Mouse (Mus musculus) forebrain, embryonic 12.5 days (tissue): ENCODE data around the gene Gal3st1. TPM values are rescaled to one million over a fixed set of nuclear protein-coding genes. Genes with fewer than 3 reads are reported as not detected.
A peak's percentile ranks its signal among the peaks of the same experiment; 100 is the strongest.
"Not testable (repeated sequence)": the region's sequence is repeated elsewhere in the genome, so short reads cannot be mapped to it uniquely, and the experiment has no call there.

Source experiments
- ATAC-seq: fragments of 200-750 bp; cut with Nextera tagmentation; 2 replicates; pipeline ENCODE4 v1.8.0; 2017; ENCODE audit warnings: moderate TSS enrichment; ENCODE audit not compliant: low FRiP score
- H3K27ac ChIP-seq: fragments of 300-500 bp; sonication (generic); 2 replicates; pipeline ENCODE4 v1.5.1; 2016; ENCODE audit warnings: mild to moderate bottlenecking
- H3K27me3 ChIP-seq: fragments of 300-500 bp; sonication (generic); 2 replicates; pipeline ENCODE4 v1.6.1; 2016; ENCODE audit warnings: mild to moderate bottlenecking
- H3K36me3 ChIP-seq: fragments of 300-500 bp; sonication (generic); replicated peaks from 2 replicates; pipeline ENCODE4 v1.6.1; 2016; ENCODE audit warnings: mild to moderate bottlenecking
- H3K4me1 ChIP-seq: fragments of 300-500 bp; sonication (generic); 2 replicates; pipeline ENCODE4 v1.6.1; 2016
- H3K4me2 ChIP-seq: fragments of 300-500 bp; sonication (generic); 2 replicates; pipeline ENCODE4 v1.6.1; 2016; ENCODE audit warnings: mild to moderate bottlenecking, moderate library complexity
- H3K4me3 ChIP-seq: fragments of 300-500 bp; sonication (generic); replicated peaks from 2 replicates; pipeline ENCODE4 v1.5.1; 2016; ENCODE audit warnings: mild to moderate bottlenecking
- H3K9ac ChIP-seq: fragments of 300-500 bp; sonication (generic); 2 replicates; pipeline ENCODE4 v1.6.1; 2016; ENCODE audit warnings: mild to moderate bottlenecking
- H3K9me3 ChIP-seq: fragments of 300-500 bp; sonication (generic); 2 replicates; pipeline ENCODE4 v1.6.1; 2016
- WGBS: fragments of 180-500 bp; shearing (Covaris S2); methylation state at CpG from one replicate; pipeline ENCODE4 v1.1.7; 2016; 5-methylcytosine and 5-hydroxymethylcytosine counted together
- polyA plus RNA-seq: library from polyadenylated mRNA; unstranded; fragments of >200 nt; fragmentation: Nextera tagmentation; extraction: Ambion mirVana; gene quantifications from 2 replicates; pipeline ENCODE4 v1.2.1, GENCODE M21; 2016

The Gal3st1 gene
- polyA plus RNA-seq: 0.95 and 1.3 TPM in 2 replicates

DNA sequence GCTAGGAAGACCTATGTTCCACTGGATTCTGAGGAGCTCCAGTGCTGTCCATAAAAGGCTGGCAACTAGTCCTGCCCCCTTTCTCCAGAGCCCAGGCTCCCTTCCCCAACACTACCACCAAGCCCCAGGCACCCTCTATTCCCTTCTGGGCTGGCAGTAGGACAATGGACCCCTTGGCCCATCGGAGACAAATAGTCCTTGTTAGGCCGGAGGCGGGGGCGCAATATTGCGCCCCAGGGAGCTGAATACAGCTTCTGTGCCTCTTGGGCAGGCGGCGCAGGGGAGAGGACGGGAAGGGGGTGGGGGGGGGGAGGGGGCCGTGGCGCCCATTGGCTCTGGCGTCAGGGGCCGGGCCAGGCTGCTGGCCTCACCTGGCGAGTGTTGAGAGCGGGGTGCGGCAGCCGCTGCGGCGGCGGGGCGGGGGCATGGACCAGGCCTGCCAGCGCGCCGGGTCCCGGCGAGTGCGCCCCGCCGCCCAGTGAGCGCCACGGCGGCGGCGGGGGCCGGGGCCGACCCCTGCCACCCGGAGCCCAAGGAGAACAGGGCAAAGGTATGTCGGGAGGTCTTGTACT is at the start of gene Gal3st1:
Gal3st1 (plus strand) TSS at position 346 of the 572 bp plus-strand sequence.
- H3K4me1 ChIP-seq: peaks cover 15% of the 10 kb centered on the region
- no peak within 1 kb of the TSS for H3K27ac ChIP-seq
- no peaks in the 10 kb centered on the region for H3K9me3 ChIP-seq
- H3K36me3 ChIP-seq: peaks cover 32% of the 10 kb centered on the region
- peak within 1 kb of the TSS; percentile 43 for H3K4me3 ChIP-seq
- H3K4me2 ChIP-seq: peak within 1 kb of the TSS; percentile 73
- H3K27me3 ChIP-seq: peaks cover 30% of the 10 kb centered on the region
- ATAC-seq: peak; percentile 53
- WGBS: under 1% methylated on average over 35 of the region's 37 CpGs
- peak within 1 kb of the TSS; percentile 50 for H3K9ac ChIP-seq

DNA sequence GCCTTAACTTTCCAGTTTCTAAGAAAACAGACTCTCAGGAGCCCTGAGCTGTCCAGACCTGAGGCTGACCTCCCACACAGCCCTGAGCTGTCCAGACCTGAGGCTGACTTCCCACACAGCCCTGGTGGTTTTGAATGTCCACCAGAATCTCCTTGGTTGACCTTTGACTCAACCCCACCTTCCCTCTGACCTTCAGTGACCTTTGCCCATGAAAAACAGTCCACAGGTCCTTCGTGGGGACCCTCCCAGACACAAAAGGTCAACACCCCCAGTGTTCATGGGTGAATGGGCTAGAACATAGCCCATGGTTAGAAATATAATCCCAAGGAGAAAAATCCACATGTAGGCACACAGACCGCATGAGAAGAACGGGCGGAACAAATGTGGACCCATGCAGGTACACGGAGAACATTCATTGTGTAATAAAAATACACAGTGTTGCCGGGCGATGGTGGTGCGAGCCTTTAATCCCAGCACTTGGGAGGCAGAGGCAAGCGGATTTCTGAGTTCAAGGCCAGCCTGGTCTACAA is 49.6 kb upstream of the Gal3st1 start:
- Histone ChIP-seq H3K27me3 (no peaks in the 10 kb centered on the region), H3K27ac (no peak overlapping the region), H3K4me3 (no peak overlapping the region), H3K9ac (no peak overlapping the region), H3K4me1 (peaks cover 10% of the 10 kb centered on the region), H3K4me2 (no peak overlapping the region), H3K9me3 (no peaks in the 10 kb centered on the region), H3K36me3 (no peaks in the 10 kb centered on the region)
- ATAC-seq: no peak
- 88% methylated on average over 9 of the region's 9 CpGs for WGBS

GRCm38 (mm10) chr11:3935135-3935534 is 48.3 kb upstream of the Gal3st1 start:
- Histone ChIP-seq H3K4me3 (no peak overlapping the region), H3K9ac (no peak overlapping the region), H3K27ac (no peak overlapping the region), H3K27me3 (no peaks in the 10 kb centered on the region), H3K4me2 (no peak overlapping the region), H3K36me3 (no peaks in the 10 kb centered on the region), H3K9me3 (no peaks in the 10 kb centered on the region), H3K4me1 (peaks cover 10% of the 10 kb centered on the region)
- WGBS: 78% methylated on average over 4 of the region's 4 CpGs
- no peak for ATAC-seq

DNA sequence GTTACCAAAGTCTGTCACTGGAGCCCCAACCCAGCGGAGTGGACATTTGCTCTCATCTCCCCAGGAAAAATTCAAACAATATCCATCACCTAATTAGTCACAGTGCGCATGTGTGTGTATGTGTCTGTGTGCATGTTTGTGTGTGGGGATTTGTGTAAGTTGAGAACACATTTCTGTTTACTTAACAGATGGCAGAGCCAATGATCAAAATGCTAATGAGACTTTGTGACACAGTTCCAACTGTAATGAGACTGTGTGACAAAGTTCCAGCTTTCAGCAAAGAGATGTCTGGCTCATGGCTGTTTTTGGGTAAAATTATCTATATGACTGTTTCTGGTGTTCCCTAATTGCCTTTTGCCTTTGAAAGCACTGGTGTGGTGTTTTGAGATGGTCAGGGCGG is 47.1 kb upstream of the Gal3st1 start:
- no peak overlapping the region for H3K4me2 ChIP-seq
- no peak overlapping the region for H3K4me3 ChIP-seq
- peaks cover 5% of the 10 kb centered on the region for H3K4me1 ChIP-seq
- H3K27me3 ChIP-seq: no peaks in the 10 kb centered on the region
- no peaks in the 10 kb centered on the region for H3K36me3 ChIP-seq
- H3K27ac ChIP-seq: no peak overlapping the region
- no peak for ATAC-seq
- no peak overlapping the region for H3K9ac ChIP-seq
- no peaks in the 10 kb centered on the region for H3K9me3 ChIP-seq
- WGBS: 86% methylated on average over 3 of the region's 3 CpGs

DNA sequence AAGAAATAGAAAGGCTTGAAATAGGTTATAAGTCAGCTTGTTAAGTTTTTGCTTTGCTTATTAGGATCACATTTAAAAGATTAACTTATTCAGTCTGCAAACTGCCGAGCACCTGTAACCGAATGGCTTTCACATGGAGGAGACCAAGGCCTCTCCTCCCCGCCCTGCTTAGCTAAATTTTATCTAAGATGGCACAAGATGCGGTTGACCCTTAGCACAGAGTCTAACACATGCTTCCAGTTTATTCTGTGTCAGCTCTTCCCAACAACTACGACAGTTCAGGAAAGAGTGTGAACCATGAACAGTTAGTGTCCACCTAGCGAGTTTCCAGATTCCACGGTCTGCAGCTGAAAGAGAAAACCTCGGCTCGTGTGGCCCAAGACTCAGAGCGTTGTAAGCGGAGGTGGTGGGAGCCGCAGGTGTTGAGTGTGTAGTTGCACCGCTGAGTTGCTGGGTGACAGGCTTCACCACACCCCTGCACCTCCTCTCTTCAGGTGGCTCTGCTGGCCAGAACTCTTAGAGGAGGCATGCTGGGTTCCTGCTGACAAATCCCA is 46.0 kb upstream of the Gal3st1 start:
- no peak overlapping the region for H3K4me2 ChIP-seq
- H3K4me3 ChIP-seq: no peak overlapping the region
- 82% methylated on average over 13 of the region's 13 CpGs for WGBS
- H3K27ac ChIP-seq: no peak overlapping the region
- no peaks in the 10 kb centered on the region for H3K27me3 ChIP-seq
- no peaks in the 10 kb centered on the region for H3K9me3 ChIP-seq
- no peak overlapping the region for H3K9ac ChIP-seq
- no peak for ATAC-seq
- no peaks in the 10 kb centered on the region for H3K4me1 ChIP-seq
- H3K36me3 ChIP-seq: no peaks in the 10 kb centered on the region

GRCm38 (mm10) chr11:3941371-3941770 is 42.1 kb upstream of the Gal3st1 start:
- 84% methylated on average over 7 of the region's 7 CpGs for WGBS

DNA sequence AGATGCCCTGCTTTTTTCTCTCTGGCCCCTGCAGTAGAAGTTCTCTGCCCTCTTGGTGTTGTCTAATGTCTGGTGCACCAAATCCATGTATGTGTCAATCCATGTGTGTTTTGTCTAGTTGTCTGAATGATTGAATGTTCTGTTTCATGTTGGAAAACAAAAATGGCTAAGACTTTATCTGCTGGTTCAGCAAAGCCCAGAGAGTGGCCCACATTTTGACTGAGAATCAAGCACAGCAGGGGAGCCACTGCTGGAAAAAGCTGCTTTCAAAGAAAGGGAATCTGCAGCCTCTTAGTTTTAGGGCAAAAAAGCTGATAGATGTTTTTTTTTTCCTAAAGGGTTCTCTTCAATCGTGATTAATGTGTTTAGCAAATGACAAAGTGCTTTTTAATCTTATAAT is 37.0 kb upstream of the Gal3st1 start:
- ATAC-seq: no peak
- WGBS: 10% methylated on average over 1 of the region's 1 CpGs
- no peak overlapping the region for H3K9ac ChIP-seq
- no peak overlapping the region for H3K4me3 ChIP-seq
- no peaks in the 10 kb centered on the region for H3K4me1 ChIP-seq
- H3K9me3 ChIP-seq: no peaks in the 10 kb centered on the region
- no peak overlapping the region for H3K4me2 ChIP-seq
- no peaks in the 10 kb centered on the region for H3K36me3 ChIP-seq
- H3K27me3 ChIP-seq: 0 out of 2 replicates have a peak, but pooled peaks cover 3% of the 10 kb centered on the region
- no peak overlapping the region for H3K27ac ChIP-seq

More at GRCm38 (mm10) chr11:3941371-3941770, 42.1 kb upstream of the Gal3st1 start:
- no peaks in the 10 kb centered on the region for H3K36me3 ChIP-seq
- no peak overlapping the region for H3K9ac ChIP-seq
- no peak for ATAC-seq
- H3K9me3 ChIP-seq: no peaks in the 10 kb centered on the region
- H3K4me1 ChIP-seq: no peaks in the 10 kb centered on the region
- H3K4me3 ChIP-seq: no peak overlapping the region
- H3K27ac ChIP-seq: no peak overlapping the region
- H3K27me3 ChIP-seq: 0 out of 2 replicates have a peak, but pooled peaks cover 3% of the 10 kb centered on the region
- H3K4me2 ChIP-seq: no peak overlapping the region

DNA sequence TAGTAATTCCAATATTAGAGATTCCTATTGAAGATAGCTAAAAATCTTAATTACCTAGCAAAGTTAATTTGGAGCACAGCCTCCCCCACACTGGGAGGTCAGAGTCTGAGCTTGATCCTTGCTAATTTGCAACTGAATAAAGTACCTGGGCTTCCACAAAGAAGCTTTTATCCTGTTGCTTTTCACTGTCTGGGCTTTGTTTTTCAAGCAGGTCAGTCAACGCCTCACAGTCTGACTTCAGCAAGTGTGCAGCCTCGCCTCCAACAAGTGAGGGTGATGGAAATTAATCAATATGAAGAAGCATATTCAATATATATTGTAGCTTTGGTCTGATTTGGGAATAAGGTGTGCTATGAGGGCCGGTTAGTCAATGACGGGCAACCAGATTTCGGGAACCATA is 28.6 kb upstream of the Gal3st1 start:
- not testable (repeated sequence) for H3K4me2 ChIP-seq, H3K27ac ChIP-seq, H3K9me3 ChIP-seq, ATAC-seq, H3K4me1 ChIP-seq, H3K4me3 ChIP-seq, H3K9ac ChIP-seq, H3K27me3 ChIP-seq, H3K36me3 ChIP-seq
- 73% methylated on average over 5 of the region's 5 CpGs for WGBS

- WGBS: 77% methylated on average over 4 of the region's 4 CpGs
- not testable (repeated sequence) for H3K4me3 ChIP-seq, H3K9ac ChIP-seq, H3K27ac ChIP-seq, H3K4me1 ChIP-seq, H3K9me3 ChIP-seq, H3K4me2 ChIP-seq, ATAC-seq, H3K36me3 ChIP-seq, H3K27me3 ChIP-seq
Observed at GRCm38 (mm10) chr11:3955371-3955770, 28.1 kb upstream of the Gal3st1 start.

DNA sequence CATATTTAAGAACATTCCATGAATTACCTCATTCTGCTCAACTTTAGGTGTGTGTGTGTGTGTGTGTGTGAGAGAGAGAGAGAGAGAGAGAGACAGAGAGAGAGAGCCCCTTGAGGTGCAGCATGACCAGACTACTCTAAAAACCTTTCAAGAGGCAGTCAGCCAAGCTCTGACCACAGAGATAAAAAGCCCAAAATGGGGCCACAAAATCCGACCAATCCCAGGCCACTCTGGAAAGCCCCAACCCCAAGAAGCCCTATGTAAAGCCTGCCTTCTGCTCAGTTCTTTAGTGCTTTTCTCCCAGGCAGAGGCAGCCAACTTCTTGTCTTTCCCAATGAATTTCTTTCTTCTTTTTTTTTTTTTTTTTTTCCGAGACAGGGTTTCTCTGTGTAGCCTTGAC is 22.5 kb upstream of the Gal3st1 start:
- H3K4me3 ChIP-seq: no peak overlapping the region
- WGBS: 80% methylated on average over 2 of the region's 2 CpGs
- H3K27ac ChIP-seq: no peak overlapping the region
- H3K9me3 ChIP-seq: no peaks in the 10 kb centered on the region
- H3K36me3 ChIP-seq: no peaks in the 10 kb centered on the region
- H3K4me1 ChIP-seq: peaks cover 13% of the 10 kb centered on the region
- no peak for ATAC-seq
- no peak overlapping the region for H3K4me2 ChIP-seq
- H3K9ac ChIP-seq: no peak overlapping the region
- 0 out of 2 replicates have a peak, but pooled peaks cover 4% of the 10 kb centered on the region for H3K27me3 ChIP-seq

DNA sequence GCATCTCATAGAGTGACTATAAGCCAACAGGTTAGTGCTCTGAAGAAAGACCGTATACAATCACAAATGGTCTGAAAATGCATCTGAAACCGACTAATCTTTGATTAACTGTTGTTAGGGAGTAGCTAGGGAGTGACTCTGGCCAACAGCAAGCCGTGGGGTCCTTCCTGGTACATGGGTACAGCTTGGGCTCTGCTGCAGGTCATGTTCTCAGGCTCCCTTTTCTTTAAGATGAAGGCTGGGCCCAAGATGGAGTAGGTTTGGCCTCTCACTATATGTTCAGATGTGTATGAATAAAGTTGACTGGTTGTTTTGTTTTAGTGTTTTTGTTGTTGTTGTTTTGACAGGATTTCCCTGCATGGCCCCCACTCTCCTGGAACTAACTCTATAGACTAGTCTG is 21.7 kb upstream of the Gal3st1 start:
- ATAC-seq: no peak
- Histone ChIP-seq H3K27me3 (0 out of 2 replicates have a peak, but pooled peaks cover 4% of the 10 kb centered on the region), H3K4me2 (no peak overlapping the region), H3K9ac (no peak overlapping the region), H3K36me3 (0 out of 2 replicates have a peak, but pooled peaks cover under 1% of the 10 kb centered on the region), H3K27ac (no peak overlapping the region), H3K9me3 (no peaks in the 10 kb centered on the region), H3K4me1 (peaks cover 17% of the 10 kb centered on the region), H3K4me3 (no peak overlapping the region)
- WGBS: 79% methylated on average over 3 of the region's 3 CpGs

GRCm38 (mm10) chr11:3963155-3963554 is 20.3 kb upstream of the Gal3st1 start:
- WGBS: 84% methylated on average over 10 of the region's 10 CpGs
- Histone ChIP-seq H3K9me3 (no peaks in the 10 kb centered on the region), H3K27ac (peak overlapping the region; percentile 57), H3K27me3 (0 out of 2 replicates have a peak, but pooled peaks cover 4% of the 10 kb centered on the region), H3K9ac (no peak overlapping the region), H3K4me1 (peaks cover 17% of the 10 kb centered on the region), H3K4me2 (peak overlapping the region; percentile 86), H3K4me3 (peak overlapping the region; percentile 86), H3K36me3 (peaks cover 7% of the 10 kb centered on the region)
- ATAC-seq: peak; percentile 47; the same call in 1 of the 2 replicates
